Mouse (Mus musculus) heart, embryonic 16.5 days (tissue): ENCODE results near the gene Ext2. TPM values are rescaled to one million over a fixed set of nuclear protein-coding genes. Genes with fewer than 3 reads are reported as not detected.
A peak's percentile ranks its signal among the peaks of the same experiment; 100 is the strongest.

Source experiments
- ATAC-seq: fragments of 200-750 bp; cut with Nextera tagmentation; replicated peaks from 2 replicates; pipeline ENCODE4 v1.8.0; 2017; ENCODE audit warnings: moderate number of reproducible peaks; ENCODE audit not compliant: insufficient read depth, low FRiP score; ENCODE audit errors: extremely low read depth
- H3K27ac ChIP-seq: fragments of 300-500 bp; sonication (generic); 2 replicates; pipeline ENCODE4 v1.5.1; 2014; ENCODE audit warnings: mild to moderate bottlenecking, low read length, control low read depth, moderate library complexity
- H3K27me3 ChIP-seq: fragments of 300-500 bp; sonication (generic); 2 replicates; pipeline ENCODE4 v1.6.1; 2014; ENCODE audit warnings: low read length, mixed read lengths; ENCODE audit not compliant: control insufficient read depth, insufficient read depth
- H3K36me3 ChIP-seq: fragments of 300-500 bp; sonication (generic); 2 replicates; pipeline ENCODE4 v1.6.1; 2014; ENCODE audit not compliant: control insufficient read depth, insufficient read depth
- H3K4me1 ChIP-seq: fragments of 300-500 bp; sonication (generic); 2 replicates; pipeline ENCODE4 v1.6.1; 2014; ENCODE audit warnings: low read length, mixed read lengths; ENCODE audit not compliant: control insufficient read depth, insufficient read depth
- H3K4me2 ChIP-seq: fragments of 300-500 bp; sonication (generic); 2 replicates; pipeline ENCODE4 v1.6.1; 2014; ENCODE audit warnings: low read depth, mild to moderate bottlenecking, control low read depth, low read length
- H3K4me3 ChIP-seq: fragments of 300-500 bp; sonication (generic); 2 replicates; pipeline ENCODE4 v1.5.1; 2014; ENCODE audit warnings: mild to moderate bottlenecking, control low read depth, low read length
- H3K9ac ChIP-seq: fragments of 300-500 bp; sonication (generic); 2 replicates; pipeline ENCODE4 v1.6.1; 2014; ENCODE audit warnings: low read length, control low read depth
- H3K9me3 ChIP-seq: fragments of 300-500 bp; sonication (generic); replicated peaks from 2 replicates; pipeline ENCODE4 v1.6.1; 2016; ENCODE audit warnings: low read length; ENCODE audit not compliant: control insufficient read depth
- WGBS: fragments of 180-500 bp; shearing (Covaris S2); extraction: QIAGEN DNeasy Blood & Tissue Kit; methylation state at CpG from one replicate; pipeline ENCODE4 v1.1.7; 2014; 5-methylcytosine and 5-hydroxymethylcytosine counted together
- polyA plus RNA-seq: library from polyadenylated mRNA; unstranded; fragments of >200 nt; fragmentation: Nextera tagmentation; extraction: Ambion mirVana; gene quantifications from 2 replicates; pipeline ENCODE4 v1.2.1, GENCODE M21; 2015

Ext2 gene
- polyA plus RNA-seq, 1 experiment from 2014 or later = 70.1 TPM

- Histone ChIP-seq H3K27me3 (no peaks in the 10 kb centered on the region), H3K4me2 (no peak overlapping the region), H3K9ac (no peak overlapping the region), H3K36me3 (peaks cover 13% of the 10 kb centered on the region; the same call in 1 of the 2 replicates), H3K4me3 (no peak overlapping the region), H3K9me3 (no peaks in the 10 kb centered on the region), H3K4me1 (peaks cover 8% of the 10 kb centered on the region), H3K27ac (no peak overlapping the region)
- WGBS = 76% methylated on average over 7 of the region's 7 CpGs
- ATAC-seq = no peak
These were observed 21.3 kb downstream of the Ext2 start for GRCm38 (mm10) chr2:93801097-93801496.

- Histone ChIP-seq H3K9ac (peak overlapping the region; percentile 18; the same call in 1 of the 2 replicates), H3K9me3 (no peaks in the 10 kb centered on the region), H3K27me3 (no peaks in the 10 kb centered on the region), H3K4me2 (0 out of 2 replicates have a peak overlapping the region, but pooled peaks have one; percentile 0), H3K36me3 (peaks cover 18% of the 10 kb centered on the region), H3K4me1 (peaks cover 8% of the 10 kb centered on the region), H3K27ac (peak overlapping the region; percentile 60), H3K4me3 (no peak overlapping the region)
- ATAC-seq = peak; percentile 92
- WGBS = 41% methylated on average over 19 of the region's 19 CpGs
These were observed 25.1 kb downstream of the Ext2 start for GRCm38 (mm10) chr2:93797162-93797795.

GRCm38 (mm10) chr2:93794375-93794774 lies 28.0 kb downstream of the Ext2 start:
- peaks cover 14% of the 10 kb centered on the region for H3K4me1 ChIP-seq
- H3K27ac ChIP-seq = no peak overlapping the region
- 87% methylated on average over 5 of the region's 5 CpGs for WGBS
- H3K9me3 ChIP-seq = no peaks in the 10 kb centered on the region
- no peaks in the 10 kb centered on the region for H3K27me3 ChIP-seq
- H3K4me2 ChIP-seq = no peak overlapping the region
- H3K36me3 ChIP-seq = peaks cover 15% of the 10 kb centered on the region
- H3K4me3 ChIP-seq = no peak overlapping the region
- H3K9ac ChIP-seq = no peak overlapping the region
- ATAC-seq = no peak

- Histone ChIP-seq H3K36me3 (peaks cover 19% of the 10 kb centered on the region), H3K4me2 (no peak overlapping the region), H3K27ac (peak overlapping the region; percentile 38), H3K4me3 (no peak overlapping the region), H3K9me3 (no peaks in the 10 kb centered on the region), H3K4me1 (peaks cover 7% of the 10 kb centered on the region), H3K27me3 (no peaks in the 10 kb centered on the region), H3K9ac (no peak overlapping the region)
- peak; percentile 87 for ATAC-seq
- WGBS = 47% methylated on average over 13 of the region's 13 CpGs
These were observed 30.6 kb downstream of the Ext2 start for GRCm38 (mm10) chr2:93791516-93792499.

DNA sequence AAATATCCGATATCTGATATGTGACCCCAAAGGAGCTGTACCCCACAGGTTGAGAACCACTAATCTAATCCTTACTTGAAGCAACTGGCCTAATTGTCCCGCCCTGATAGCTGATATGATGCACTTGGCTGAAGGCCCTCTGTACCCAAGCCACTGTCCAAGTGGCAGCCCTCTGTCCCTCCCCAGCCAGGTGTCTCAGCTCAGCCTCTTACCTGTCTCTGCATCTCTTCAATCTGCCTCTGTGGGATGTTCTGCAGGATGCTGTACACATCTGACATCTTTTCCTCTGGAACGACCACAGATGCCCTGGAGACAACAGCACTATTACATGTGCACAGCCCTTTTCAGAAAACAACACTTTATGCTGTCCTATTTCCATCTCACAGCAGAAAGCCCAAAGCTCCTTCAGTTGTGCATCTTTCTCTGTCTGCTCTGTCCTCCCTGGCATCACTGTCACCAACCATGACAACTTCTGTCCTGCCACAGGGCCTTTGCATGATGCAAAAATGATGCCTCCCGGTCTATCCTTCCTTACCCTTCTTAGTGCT lies 31.5 kb downstream of the Ext2 start:
- peak overlapping the region; percentile 38 for H3K27ac ChIP-seq
- no peaks in the 10 kb centered on the region for H3K27me3 ChIP-seq
- ATAC-seq = no peak
- no peaks in the 10 kb centered on the region for H3K9me3 ChIP-seq
- peaks cover 9% of the 10 kb centered on the region for H3K4me1 ChIP-seq
- H3K9ac ChIP-seq = no peak overlapping the region
- H3K4me2 ChIP-seq = no peak overlapping the region
- peaks cover 14% of the 10 kb centered on the region for H3K36me3 ChIP-seq
- WGBS = 81% methylated on average over 4 of the region's 4 CpGs
- no peak overlapping the region for H3K4me3 ChIP-seq

DNA sequence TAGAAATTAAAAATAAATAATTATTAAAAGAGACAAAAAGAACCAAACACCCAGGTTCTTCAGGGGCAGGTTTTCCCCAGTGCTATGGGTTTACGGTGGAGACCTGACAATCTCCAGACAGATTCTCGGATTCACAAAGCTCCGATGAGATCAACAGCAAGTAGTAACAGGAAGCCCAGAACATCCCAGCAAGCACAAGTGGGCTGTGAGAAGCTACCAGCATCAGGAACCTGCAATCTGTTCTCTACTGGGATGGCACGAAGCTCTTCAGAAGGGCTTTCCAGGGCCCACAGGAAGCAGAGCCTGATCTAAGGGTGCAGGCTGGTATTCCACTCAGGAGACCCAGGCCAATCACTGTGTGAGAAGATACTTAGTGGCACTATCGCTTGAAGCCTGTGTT lies 33.8 kb downstream of the Ext2 start:
- Histone ChIP-seq H3K9me3 (no peaks in the 10 kb centered on the region), H3K27ac (no peak overlapping the region), H3K9ac (no peak overlapping the region), H3K4me1 (peaks cover 11% of the 10 kb centered on the region), H3K27me3 (no peaks in the 10 kb centered on the region), H3K4me3 (no peak overlapping the region), H3K36me3 (peaks cover 3% of the 10 kb centered on the region; the same call in 1 of the 2 replicates), H3K4me2 (no peak overlapping the region)
- 81% methylated on average over 5 of the region's 5 CpGs for WGBS
- ATAC-seq = no peak

DNA sequence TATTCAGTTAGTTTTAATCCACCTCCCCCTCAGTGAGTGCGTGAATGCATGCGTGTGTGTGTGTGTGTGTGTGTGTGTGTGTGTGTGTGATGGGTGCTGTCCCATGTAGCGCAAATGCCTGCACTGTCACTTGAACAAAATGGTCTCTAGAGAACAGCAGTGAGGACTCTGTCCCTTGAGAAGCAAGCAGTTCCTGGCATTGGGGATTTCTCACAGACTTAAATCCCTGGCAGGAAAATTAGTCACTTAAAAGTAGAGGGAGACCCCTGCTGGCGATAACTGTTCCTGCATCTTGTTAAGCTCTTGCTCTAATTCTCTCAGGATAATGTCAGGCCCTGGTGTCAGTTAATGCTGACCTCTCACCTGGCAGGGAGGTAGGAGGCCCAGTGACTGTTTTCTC lies 36.2 kb downstream of the Ext2 start:
- H3K9me3 ChIP-seq = no peaks in the 10 kb centered on the region
- no peak overlapping the region for H3K4me2 ChIP-seq
- no peak overlapping the region for H3K27ac ChIP-seq
- WGBS = 49% methylated on average over 4 of the region's 4 CpGs
- ATAC-seq = no peak
- peaks cover 3% of the 10 kb centered on the region; the same call in 1 of the 2 replicates for H3K36me3 ChIP-seq
- no peak overlapping the region for H3K4me3 ChIP-seq
- peaks cover 4% of the 10 kb centered on the region for H3K4me1 ChIP-seq
- no peak overlapping the region for H3K9ac ChIP-seq
- no peaks in the 10 kb centered on the region for H3K27me3 ChIP-seq

DNA sequence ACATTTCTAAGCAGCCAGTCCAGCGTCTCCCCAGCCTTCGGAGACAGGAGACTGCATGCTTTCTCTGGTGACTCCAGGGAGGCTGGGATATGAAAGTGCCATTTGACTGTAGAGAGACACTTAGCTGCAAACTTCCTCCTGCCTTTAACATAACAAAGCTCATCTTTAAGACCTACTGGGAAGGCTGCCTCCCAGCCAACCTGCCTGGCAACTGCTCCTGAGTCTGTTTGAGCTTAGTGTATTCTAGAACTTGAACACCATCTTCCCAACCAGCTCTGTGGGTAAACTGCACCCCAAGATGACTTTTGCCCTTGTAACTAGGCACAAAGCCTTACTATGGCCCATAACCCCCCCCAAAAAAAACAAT lies 37.0 kb downstream of the Ext2 start:
- no peak overlapping the region for H3K9ac ChIP-seq
- ATAC-seq = no peak

More for the DNA sequence above, 37.0 kb downstream of the Ext2 start:
- WGBS = 73% methylated on average over 2 of the region's 2 CpGs
- Histone ChIP-seq H3K4me2 (no peak overlapping the region), H3K9me3 (no peaks in the 10 kb centered on the region), H3K4me1 (peaks cover 4% of the 10 kb centered on the region; the same call in 1 of the 2 replicates), H3K27ac (no peak overlapping the region), H3K36me3 (peaks cover 3% of the 10 kb centered on the region; the same call in 1 of the 2 replicates), H3K4me3 (no peak overlapping the region), H3K27me3 (no peaks in the 10 kb centered on the region)
